In the genomic region with DNA sequence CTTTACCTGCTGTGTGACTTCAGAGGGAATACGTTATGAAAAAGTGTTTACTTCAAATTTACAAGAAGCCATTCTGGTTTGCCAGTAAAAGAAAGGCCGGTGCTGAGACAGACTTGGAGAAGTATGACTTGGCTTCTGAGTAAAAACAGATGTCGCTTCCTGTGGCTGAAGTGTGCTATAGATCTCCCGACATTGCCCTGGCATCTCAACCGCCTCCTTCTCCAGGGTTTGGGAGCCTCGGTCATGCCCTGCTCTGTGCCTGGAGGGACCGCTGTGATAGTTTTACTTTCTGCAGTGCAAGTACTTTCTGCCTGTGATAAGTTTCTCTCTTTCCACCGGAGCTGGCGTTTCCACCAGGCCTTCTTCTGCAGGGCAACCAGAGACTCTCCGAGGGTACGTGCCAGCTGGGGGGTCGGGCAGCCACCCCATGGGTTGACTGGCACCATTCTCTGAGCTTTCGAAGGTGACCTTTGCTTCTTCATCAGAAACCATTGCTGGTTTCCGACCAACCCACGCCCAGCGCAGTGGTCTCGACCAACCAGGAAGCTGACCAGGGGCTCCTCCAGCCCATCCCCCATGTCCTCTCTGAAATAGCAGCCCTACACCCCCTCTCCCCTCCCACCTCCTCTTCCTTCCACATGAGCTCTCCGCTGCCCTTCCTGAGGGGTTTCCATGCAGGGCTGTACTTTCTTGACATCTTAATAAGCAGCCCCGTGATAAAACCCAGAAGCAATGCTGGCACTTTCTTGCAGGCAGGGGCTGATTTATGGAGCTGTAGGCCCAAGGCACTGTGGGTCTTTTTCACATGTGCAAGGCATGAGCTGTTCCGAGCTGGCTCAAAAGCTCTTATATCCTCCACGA, we compare ENCODE assay signal across 11 mouse cellular contexts. TPM values are rescaled to one million over a fixed set of nuclear protein-coding genes. Genes with fewer than 3 reads are reported as not detected.
DNase-seq lines count a peak whose midpoint lies in the region; ATAC-seq and TF ChIP-seq lines count a peak whose summit lies in the region.
"Had no signal": no experiment of that assay in that cellular context is flagged by ENCODE, and none has a peak within 500 bp of the region (broad histone marks: within the 10 kb centered on the region; RNA-seq: fewer than 3 reads in every experiment).

No protein-coding gene starts in this region.

- no peaks in the 10 kb centered on the region for H3K9me3 ChIP-seq in kidney, embryonic 16.5 days (ENCODE audit: low read length)
- H3K9me3 ChIP-seq: midbrain, embryonic 15.5 days had no signal

- H3K27me3 ChIP-seq in kidney, embryonic 16.5 days (ENCODE audit: insufficient read depth, low read length), result no peaks in the 10 kb centered on the region
- H3K27me3 ChIP-seq: midbrain, embryonic 15.5 days had no signal

- DNase-seq in kidney, adult 18-20 months, result no peak
- peak; percentile 69 for DNase-seq in embryo, embryonic 11 days
- DNase-seq in cerebellum, adult 11 months, result no peak
- no peak for DNase-seq in Muller cell, postnatal 12 days (ENCODE audit: inconsistent ontology term)
- no peak for DNase-seq in right cerebral cortex, postnatal 10 days (ENCODE audit: low spot score in 2 of 2)
- DNase-seq: thymus, postnatal 25 days had no signal

- H3K4me1 ChIP-seq in kidney, embryonic 16.5 days (ENCODE audit: insufficient read depth, low read length), result peaks cover 8% of the 10 kb centered on the region; the same call in 1 of the 2 replicates
- no peaks in the 10 kb centered on the region for H3K4me1 ChIP-seq in embryonic fibroblast, embryonic 13.5 days (ENCODE audit: control insufficient read depth, insufficient read depth, low read length)
- H3K4me1 ChIP-seq: midbrain, embryonic 15.5 days had no signal

- TF ChIP-seq POLR2A in embryonic fibroblast, embryonic 13.5 days (IDR thresholded peaks at IDR 0.05; ENCODE audit: low read depth, low read length), result no peak

- no peak overlapping the region for H3K9ac ChIP-seq in kidney, embryonic 16.5 days (replicated peaks; ENCODE audit: low read length)
- H3K9ac ChIP-seq: midbrain, embryonic 15.5 days had no signal

- no peak for TF ChIP-seq CTCF in embryonic fibroblast, embryonic 13.5 days (IDR thresholded peaks at IDR 0.05; ENCODE audit: borderline replicate concordance, insufficient read depth, low read length)

- H3K27ac ChIP-seq in kidney, embryonic 16.5 days (ENCODE audit: low read length), result no peak overlapping the region
- peak overlapping the region; percentile 9; the same call in 1 of the 2 replicates for H3K27ac ChIP-seq in embryonic fibroblast, embryonic 13.5 days (ENCODE audit: insufficient read depth, low read length)
- H3K27ac ChIP-seq: midbrain, embryonic 15.5 days had no signal

- peak; percentile 35; the same call in 1 of the 2 replicates for ATAC-seq in kidney, embryonic 16.5 days (ENCODE audit: low FRiP score, low TSS enrichment)
- ATAC-seq in megakaryocyte progenitor cell, adult 5-6 weeks (replicated peaks; ENCODE audit: poor library complexity), result peak; percentile 46
- ATAC-seq: midbrain, embryonic 15.5 days had no signal

- no peaks in the 10 kb centered on the region for H3K36me3 ChIP-seq in kidney, embryonic 16.5 days (ENCODE audit: insufficient read depth, low read length)
- H3K36me3 ChIP-seq: midbrain, embryonic 15.5 days had no signal

- H3K4me3 ChIP-seq in kidney, embryonic 16.5 days (ENCODE audit: low read length), result no peak overlapping the region
- H3K4me3 ChIP-seq in embryonic fibroblast, embryonic 13.5 days (ENCODE audit: insufficient read depth, low read length), result no peak overlapping the region
- H3K4me3 ChIP-seq: midbrain, embryonic 15.5 days had no signal

- WGBS in kidney, embryonic 16.5 days, result 62% methylated on average over 21 of the region's 21 CpGs

- H3K4me2 ChIP-seq in kidney, embryonic 16.5 days (replicated peaks; ENCODE audit: low read depth, low read length), result no peak overlapping the region
- H3K4me2 ChIP-seq: liver, embryonic 11.5 days; midbrain, embryonic 15.5 days had no signal

RNA-seq across cellular contexts. Expression of a gene that starts 30.4 kb away (rescaled TPM):
- 34.0 and 37.9 TPM in 2 replicates for polyA plus RNA-seq in kidney, embryonic 16.5 days (2015; fragmentation: Nextera tagmentation; extraction: Ambion mirVana)
- 38.5 and 44.1 TPM in 2 replicates for polyA plus RNA-seq in embryonic fibroblast, embryonic 13.5 days (2011; ENCODE audit: insufficient read length, low read depth, missing spikeins)
- 30.3 and 31.5 TPM in 2 replicates for total RNA-seq in megakaryocyte progenitor cell, adult 5-6 weeks (2015)
- 41.7 and 52.5 TPM in 2 replicates for total RNA-seq in megakaryocyte progenitor cell, adult 5-6 weeks (2017)

RNA-seq across cellular contexts. Expression of a gene that starts 35.2 kb away (rescaled TPM):
- polyA plus RNA-seq in kidney, embryonic 16.5 days (2015; fragmentation: Nextera tagmentation; extraction: Ambion mirVana), result 27.0 and 27.3 TPM in 2 replicates
- polyA plus RNA-seq in embryonic fibroblast, embryonic 13.5 days (2011; ENCODE audit: insufficient read length, low read depth, missing spikeins), result 18.4 and 21.7 TPM in 2 replicates
- total RNA-seq in megakaryocyte progenitor cell, adult 5-6 weeks (2015), result 27.6 and 32.8 TPM in 2 replicates
- 39.6 and 41.2 TPM in 2 replicates for total RNA-seq in megakaryocyte progenitor cell, adult 5-6 weeks (2017)

RNA-seq across cellular contexts. Expression of a gene that starts 49.8 kb away (rescaled TPM):
- 108 and 112 TPM in 2 replicates for polyA plus RNA-seq in kidney, embryonic 16.5 days (2015; fragmentation: Nextera tagmentation; extraction: Ambion mirVana)
- polyA plus RNA-seq in embryonic fibroblast, embryonic 13.5 days (2011; ENCODE audit: insufficient read length, low read depth, missing spikeins), result 31.2 and 39.4 TPM in 2 replicates
- 87.0 and 98.7 TPM in 2 replicates for total RNA-seq in megakaryocyte progenitor cell, adult 5-6 weeks (2015)
- total RNA-seq in megakaryocyte progenitor cell, adult 5-6 weeks (2017), result 63.9 and 67.6 TPM in 2 replicates
